Mouse (Mus musculus): Measurements from ENCODE around the gene Gm4498. TPM values are rescaled to one million over a fixed set of nuclear protein-coding genes. Genes with fewer than 3 reads are reported as not detected.
"Not testable (repeated sequence)": the region's sequence is repeated elsewhere in the genome, so short reads cannot be mapped to it uniquely, and the experiment has no call there.

Gene Gm4498
- polyA plus RNA-seq (2016; fragmentation: Nextera tagmentation; extraction: Ambion mirVana), result not detected in 2 replicates

DNA sequence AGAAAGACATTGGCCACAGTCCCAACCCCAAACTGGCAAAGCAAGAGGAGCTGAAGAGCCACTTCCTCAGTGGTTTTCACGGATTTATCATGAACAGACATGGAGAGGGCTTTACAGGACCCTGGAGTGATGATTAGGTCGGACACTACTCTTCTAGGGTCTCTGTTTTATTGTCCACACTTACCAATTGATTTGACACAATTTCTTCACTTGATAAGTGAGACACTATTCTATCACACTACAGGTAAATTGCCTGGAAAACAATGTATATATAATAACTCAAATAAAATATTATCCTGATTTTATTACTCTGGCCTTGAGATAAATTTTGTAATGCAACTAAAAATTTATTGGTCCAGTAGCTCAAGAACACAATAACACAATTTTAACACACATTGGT lies at the start of gene Gm4498:
TSS of gene Gm4498 (minus strand) at position 101 of the 400 bp plus-strand sequence.
- not testable (repeated sequence) for H3K4me1 ChIP-seq; H3K27ac ChIP-seq (replicated peaks); H3K9me3 ChIP-seq; H3K4me3 ChIP-seq; H3K36me3 ChIP-seq; H3K4me2 ChIP-seq (replicated peaks); H3K9ac ChIP-seq (replicated peaks); H3K27me3 ChIP-seq; ATAC-seq (ENCODE audit: low FRiP score, low read depth)
- no CpG with 5 or more reads among the region's 2 CpGs for WGBS

DNA sequence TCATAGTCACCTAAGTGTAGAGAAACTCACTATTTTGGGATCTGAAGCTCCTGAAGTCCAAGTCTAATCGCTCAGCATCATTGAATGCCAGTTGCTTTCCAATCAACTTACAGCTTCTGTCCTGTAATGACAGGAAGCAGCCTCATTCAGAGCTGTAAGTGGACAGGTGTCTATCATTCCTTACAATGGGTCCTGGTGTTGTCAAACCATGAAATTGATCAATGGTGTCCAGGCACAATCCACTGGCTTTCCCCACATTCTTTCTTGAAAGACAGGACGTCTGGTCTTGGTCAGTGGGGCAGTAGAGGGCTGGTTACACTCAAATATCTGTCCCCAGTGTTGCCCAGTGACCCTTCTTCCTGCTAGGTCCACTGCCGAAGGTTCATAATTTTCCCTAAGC lies 29.1 kb upstream of the Gm4498 start, which contains the start of gene Gm5890:
TSS of gene Gm5890 (minus strand) at position 101 of the 400 bp plus-strand sequence.
- not testable (repeated sequence) for H3K27me3 ChIP-seq; H3K9me3 ChIP-seq; H3K36me3 ChIP-seq; ATAC-seq (ENCODE audit: low FRiP score, low read depth); H3K27ac ChIP-seq (replicated peaks); H3K4me3 ChIP-seq; H3K4me2 ChIP-seq (replicated peaks); H3K4me1 ChIP-seq; H3K9ac ChIP-seq (replicated peaks)
- WGBS, result no CpG with 5 or more reads among the region's 3 CpGs

DNA sequence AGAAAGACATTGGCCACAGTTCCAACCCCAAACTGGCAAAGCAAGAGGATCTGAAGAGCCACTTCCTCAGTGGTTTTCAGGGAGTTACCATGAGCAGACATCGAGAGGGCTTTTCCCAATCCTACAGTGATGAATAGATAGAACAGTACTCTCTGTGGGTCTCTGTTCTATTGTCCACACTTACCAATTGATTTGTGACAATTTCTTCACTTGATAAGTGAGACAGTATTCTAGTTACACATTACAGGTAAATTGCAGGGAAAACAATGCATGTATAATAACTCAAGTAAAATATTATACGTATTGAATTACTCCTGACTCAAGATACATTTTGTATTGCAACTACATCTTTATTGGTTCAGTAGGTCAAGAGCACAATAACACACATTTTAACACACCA lies 28.1 kb downstream of the Gm4498 start, which contains the start of gene Gm6164:
TSS of gene Gm6164 (minus strand) at position 101 of the 400 bp plus-strand sequence.
- H3K4me1 ChIP-seq; H3K9ac ChIP-seq (replicated peaks); ATAC-seq (ENCODE audit: low FRiP score, low read depth); H3K9me3 ChIP-seq; H3K36me3 ChIP-seq; H3K4me2 ChIP-seq (replicated peaks); H3K4me3 ChIP-seq; H3K27ac ChIP-seq (replicated peaks); H3K27me3 ChIP-seq: not testable (repeated sequence)
- WGBS, result no CpG with 5 or more reads among the region's 2 CpGs

DNA sequence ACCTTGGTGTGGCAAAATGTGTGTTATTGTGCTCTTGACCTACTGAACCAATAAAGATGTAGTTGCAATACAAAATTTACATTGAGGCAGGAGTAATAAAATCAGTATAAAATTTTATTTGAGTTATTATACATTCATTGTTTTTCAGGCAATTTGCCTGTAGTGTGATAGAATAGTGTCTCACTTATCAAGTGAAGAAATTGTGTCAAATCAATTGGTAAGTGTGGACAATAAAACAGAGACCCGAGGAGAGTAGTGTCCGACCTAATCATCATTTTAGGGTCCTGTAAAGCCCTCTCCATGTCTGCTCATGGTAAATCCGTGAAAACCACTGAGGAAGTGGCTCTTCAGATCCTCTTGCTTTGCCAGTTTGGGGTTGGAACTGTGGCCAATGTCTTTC lies 40.2 kb downstream of the Gm4498 start, which contains the start of gene Vmn1r95:
TSS of gene Vmn1r95 (plus strand) at position 301 of the 400 bp plus-strand sequence.
- not testable (repeated sequence) for H3K9ac ChIP-seq (replicated peaks); H3K4me3 ChIP-seq; ATAC-seq (ENCODE audit: low FRiP score, low read depth); H3K4me1 ChIP-seq; H3K27me3 ChIP-seq; H3K9me3 ChIP-seq; H3K27ac ChIP-seq (replicated peaks); H3K4me2 ChIP-seq (replicated peaks); H3K36me3 ChIP-seq
- WGBS, result no CpG with 5 or more reads among the region's 3 CpGs

Other genes starting within 250 kb of the Gm4498 start
- not detected in 2 replicates for gene Nlrp9b, start 242.4 kb downstream of the Gm4498 start, polyA plus RNA-seq (2016; fragmentation: Nextera tagmentation; extraction: Ambion mirVana)
- not detected in 2 replicates for gene Vmn1r91, start 134.1 kb downstream of the Gm4498 start, polyA plus RNA-seq (2016; fragmentation: Nextera tagmentation; extraction: Ambion mirVana)
- not detected in 2 replicates for gene Gm16442, start 111.2 kb downstream of the Gm4498 start, polyA plus RNA-seq (2016; fragmentation: Nextera tagmentation; extraction: Ambion mirVana)
- gene Vmn1r93, start 94.7 kb downstream of the Gm4498 start, polyA plus RNA-seq (2016; fragmentation: Nextera tagmentation; extraction: Ambion mirVana), result not detected in 2 replicates
- gene Vmn1r94, start 65.5 kb downstream of the Gm4498 start, polyA plus RNA-seq (2016; fragmentation: Nextera tagmentation; extraction: Ambion mirVana), result not detected in 2 replicates
- not detected in 2 replicates for gene Vmn1r95, start 40.1 kb downstream of the Gm4498 start, polyA plus RNA-seq (2016; fragmentation: Nextera tagmentation; extraction: Ambion mirVana)
- not detected in 2 replicates for gene Gm6164, start 28.2 kb downstream of the Gm4498 start, polyA plus RNA-seq (2016; fragmentation: Nextera tagmentation; extraction: Ambion mirVana)
- not detected in 2 replicates for gene Gm5890, start 29.0 kb upstream of the Gm4498 start, polyA plus RNA-seq (2016; fragmentation: Nextera tagmentation; extraction: Ambion mirVana)
- not detected in 2 replicates for gene Gm4133, start 100.2 kb upstream of the Gm4498 start, polyA plus RNA-seq (2016; fragmentation: Nextera tagmentation; extraction: Ambion mirVana)
- gene Gm5728, start 141.6 kb upstream of the Gm4498 start, polyA plus RNA-seq (2016; fragmentation: Nextera tagmentation; extraction: Ambion mirVana), result not detected in 2 replicates
- gene Vmn1r100, start 184.1 kb upstream of the Gm4498 start, polyA plus RNA-seq (2016; fragmentation: Nextera tagmentation; extraction: Ambion mirVana), result not detected in 2 replicates
- not detected in 2 replicates for gene Vmn1r101, start 208.8 kb upstream of the Gm4498 start, polyA plus RNA-seq (2016; fragmentation: Nextera tagmentation; extraction: Ambion mirVana)
- gene Gm10670, start 241.1 kb upstream of the Gm4498 start, polyA plus RNA-seq (2016; fragmentation: Nextera tagmentation; extraction: Ambion mirVana), result not detected in 2 replicates

Data from midbrain, embryonic 12.5 days (tissue).